Mouse (Mus musculus): ENCODE measurements around the gene Eid2.
A peak's percentile ranks its signal among the peaks of the same experiment; 100 is the strongest.

Gene Eid2

DNA sequence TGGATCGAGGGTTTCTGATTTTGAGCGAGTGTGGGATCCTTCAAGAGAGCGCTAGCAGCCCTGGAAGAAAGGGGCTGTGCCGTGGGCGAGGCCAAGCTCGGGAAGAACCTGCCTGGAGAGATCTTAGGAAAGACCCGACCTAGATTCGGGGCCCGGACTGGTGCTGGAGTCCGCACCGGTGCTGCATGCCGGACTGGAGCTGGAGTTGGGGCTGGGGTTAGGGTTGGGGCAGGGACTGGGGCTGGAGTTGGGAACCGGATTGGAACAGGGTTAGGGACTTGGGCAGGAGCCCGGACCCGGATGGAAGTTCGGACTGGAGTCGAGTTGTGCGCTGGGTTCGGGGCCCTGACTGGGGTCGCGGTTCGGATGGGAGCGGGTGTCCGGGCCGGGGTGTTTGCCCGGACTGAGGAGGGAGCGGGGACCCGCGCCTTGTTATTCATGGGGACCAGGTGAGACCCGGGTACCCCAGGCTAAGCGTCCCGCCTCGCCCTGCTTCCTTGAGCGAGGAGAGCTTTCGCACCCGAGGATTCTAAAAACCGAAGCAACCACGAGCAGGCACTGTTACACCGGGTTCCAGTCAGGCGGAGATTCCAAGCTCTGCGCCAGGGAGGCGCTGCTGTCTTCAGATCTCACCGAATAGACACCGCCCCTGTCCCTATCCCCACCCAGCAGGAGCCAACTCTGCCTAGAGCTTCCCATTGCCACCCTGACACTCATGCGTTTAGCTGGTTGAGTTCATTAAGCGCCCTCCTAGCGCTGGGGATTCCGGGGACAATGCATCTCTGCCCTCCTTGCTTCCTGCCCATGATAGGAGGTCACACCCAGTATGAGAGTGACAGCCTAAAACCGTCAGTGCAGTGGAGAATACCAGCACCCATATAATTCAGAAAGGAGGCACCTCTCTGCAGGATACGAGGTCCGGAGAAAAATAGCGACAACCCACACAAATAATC lies 23.2 kb downstream of the Eid2 start, which contains the start of gene Selenov:
Selenov (minus strand) TSS at position 549 of the 953 bp plus-strand sequence.
- DNase-seq (ENCODE audit: extremely low spot score) = peak; percentile 64

DNA sequence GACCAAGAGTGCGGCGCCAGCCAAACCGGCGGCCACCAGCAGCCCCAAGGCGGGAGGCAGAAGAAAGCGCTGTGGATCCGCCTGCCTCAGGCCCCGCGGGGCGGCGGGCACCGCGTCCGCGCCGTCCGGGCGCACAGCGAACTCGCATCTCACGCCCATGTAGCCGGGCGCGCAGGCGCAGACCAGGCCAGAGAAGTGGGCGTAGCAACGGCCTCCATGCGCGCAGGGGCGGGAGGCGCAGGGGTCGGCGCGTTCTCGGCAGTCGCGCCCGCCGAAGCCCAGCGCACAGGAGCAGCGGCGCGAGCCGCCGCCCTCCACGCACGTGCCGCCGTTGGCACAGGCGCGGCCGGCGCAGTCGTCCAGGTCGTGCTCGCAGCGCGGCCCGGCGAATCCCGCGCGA lies 26.8 kb downstream of the Eid2 start:
- DNase-seq (ENCODE audit: extremely low spot score) = peak; percentile 69

GRCm38 (mm10) chr7:28298837-28299625 lies 31.4 kb downstream of the Eid2 start:
- peak; percentile 64 for DNase-seq (ENCODE audit: extremely low spot score)

- DNase-seq (ENCODE audit: extremely low spot score) = peak; percentile 79
Observed at GRCm38 (mm10) chr7:28301616-28302433, 34.1 kb downstream of the Eid2 start, which contains the start of gene Dll3. Gene Dll3 (minus strand): TSS chr7:28302238.

- no peak for DNase-seq (ENCODE audit: extremely low spot score)
Observed at GRCm38 (mm10) chr7:28305641-28306040, 38.0 kb downstream of the Eid2 start.

DNA sequence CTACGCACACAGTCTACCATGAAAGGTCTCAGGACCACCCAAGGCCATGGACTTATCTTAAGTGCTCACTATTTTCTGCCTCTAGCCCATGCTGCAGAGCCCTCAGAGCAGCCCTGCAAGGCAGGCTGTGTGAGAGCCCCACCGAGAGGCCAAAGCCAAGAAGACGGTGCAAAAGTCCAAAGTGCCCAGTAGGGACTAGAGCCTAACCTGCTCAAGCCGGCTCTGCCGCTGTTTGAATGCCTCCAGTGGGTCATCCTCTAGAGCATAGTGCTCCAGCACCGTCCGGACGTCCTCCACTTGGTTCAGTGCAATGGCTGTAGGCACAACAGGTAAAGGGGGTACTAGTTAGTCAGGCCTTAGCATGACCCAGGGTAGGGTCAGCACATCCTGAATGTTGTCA lies 38.5 kb downstream of the Eid2 start:
- DNase-seq (ENCODE audit: extremely low spot score) = no peak

DNA sequence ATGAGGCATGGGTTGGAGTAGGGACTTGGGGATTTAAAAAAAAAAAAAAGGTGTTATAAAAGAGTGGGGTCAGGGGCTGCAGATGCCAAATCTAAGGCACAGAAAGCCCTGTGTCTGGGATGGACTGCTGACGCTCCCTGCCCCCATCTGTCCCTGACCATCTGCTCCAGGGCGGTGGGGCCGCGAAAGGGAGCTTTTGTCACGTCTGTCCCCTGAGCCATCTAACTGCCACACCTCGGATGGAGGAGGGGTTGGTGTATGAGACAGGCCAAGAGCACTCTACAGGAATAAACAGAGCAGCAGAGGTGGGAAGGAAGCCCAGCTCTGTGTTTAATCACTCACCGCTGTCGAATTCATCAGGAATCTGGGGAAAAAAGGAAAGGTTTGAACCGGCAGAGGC lies 42.1 kb downstream of the Eid2 start:
- DNase-seq (ENCODE audit: extremely low spot score) = no peak

- no peak for DNase-seq (ENCODE audit: extremely low spot score)
Observed at GRCm38 (mm10) chr7:28311151-28311925, 43.7 kb downstream of the Eid2 start.

DNA sequence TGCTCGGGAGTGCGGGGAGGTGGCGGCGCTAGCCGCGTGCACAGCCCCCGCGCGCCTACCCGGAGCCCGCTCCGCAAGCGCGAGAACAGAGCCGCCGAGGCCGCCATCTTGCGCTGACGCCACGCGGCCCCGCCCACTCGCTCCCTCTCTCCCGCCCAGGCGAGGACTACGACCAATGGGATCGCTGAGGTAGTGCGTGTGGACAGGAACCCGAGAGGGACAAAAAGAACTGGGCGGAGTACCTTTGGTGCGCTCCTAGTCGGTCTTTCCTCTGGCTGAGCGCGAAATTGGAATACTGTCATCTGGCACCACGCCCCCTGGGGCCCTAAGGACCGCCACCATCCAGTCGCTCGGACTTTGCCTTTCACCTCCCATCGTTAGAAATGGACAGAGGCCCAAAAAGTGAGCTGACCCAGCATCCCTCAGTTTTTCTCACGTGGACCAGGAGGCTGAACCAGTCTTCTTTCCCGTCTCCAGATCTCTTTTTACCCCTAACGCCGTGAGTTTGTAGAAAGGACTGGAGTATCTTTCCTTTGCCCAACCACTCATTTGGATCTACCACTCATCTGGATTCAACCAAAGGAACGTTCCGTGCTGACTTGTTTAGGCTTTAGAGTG lies 44.4 kb downstream of the Eid2 start, which contains the start of gene Timm50:
Timm50 (minus strand) TSS at position 147 of the 618 bp plus-strand sequence.
- DNase-seq (ENCODE audit: extremely low spot score) = peak; percentile 95

GRCm38 (mm10) chr7:28318036-28318435 lies 50.4 kb downstream of the Eid2 start:
- no peak for DNase-seq (ENCODE audit: extremely low spot score)

DNA sequence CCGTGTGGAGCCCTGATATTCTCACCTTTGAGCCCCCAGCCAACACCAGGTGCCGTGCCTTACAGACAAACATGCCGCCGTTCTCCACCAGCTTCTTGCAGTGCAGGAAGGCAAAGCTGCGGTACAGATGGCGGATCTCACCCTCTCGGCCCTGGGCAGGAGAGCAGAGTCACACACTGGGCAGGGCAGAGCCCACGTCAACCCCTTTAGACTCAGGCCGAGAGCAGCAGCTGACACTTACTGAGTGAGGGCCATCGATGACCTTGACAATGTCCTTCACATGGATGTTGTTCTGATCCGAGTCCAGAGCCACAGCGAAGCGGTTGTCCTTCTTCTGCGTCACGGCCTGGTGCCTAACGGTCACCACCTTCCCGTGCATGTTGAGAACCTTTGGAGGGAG lies 51.0 kb downstream of the Eid2 start:
- DNase-seq (ENCODE audit: extremely low spot score) = no peak

All from embryo, embryonic 9.5 days (tissue).